In the genomic region with DNA sequence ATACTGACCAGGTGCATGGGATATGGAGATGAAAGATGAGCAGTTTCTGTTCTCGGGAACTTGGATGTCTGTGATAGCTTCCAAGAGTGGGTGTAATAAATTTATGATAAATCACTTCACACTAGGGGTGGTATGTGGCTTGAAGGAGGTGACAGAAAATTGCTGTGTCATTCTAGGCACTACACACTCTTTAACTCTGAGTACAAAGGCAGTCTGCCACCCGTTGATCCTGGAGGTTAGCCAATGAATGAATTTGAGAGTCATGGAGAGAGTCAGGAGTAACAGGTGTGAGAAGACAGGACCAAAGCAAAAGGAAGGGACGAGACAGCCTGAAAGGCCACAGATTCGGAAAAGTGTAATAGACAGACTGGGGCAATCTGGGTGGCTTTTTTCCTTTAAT, we compare ENCODE assay signal across 21 mouse cellular contexts. TPM values are rescaled to one million over a fixed set of nuclear protein-coding genes. Genes with fewer than 3 reads are reported as not detected.
DNase-seq lines count a peak whose midpoint lies in the region; ATAC-seq and TF ChIP-seq lines count a peak whose summit lies in the region.
"Had no signal": no experiment of that assay in that cellular context is flagged by ENCODE, and none has a peak within 500 bp of the region (broad histone marks: within the 10 kb centered on the region; RNA-seq: fewer than 3 reads in every experiment).

No protein-coding gene starts in this region.

- no peak overlapping the region for H3K4me2 ChIP-seq in heart, embryonic 16.5 days (ENCODE audit: low read depth, low read length)
- H3K4me2 ChIP-seq in heart, embryonic 11.5 days: no peak overlapping the region
- H3K4me2 ChIP-seq in lung, postnatal 0 days (replicated peaks; ENCODE audit: low read depth, low read length): no peak overlapping the region
- H3K4me2 ChIP-seq: liver, embryonic 13.5 days; midbrain, embryonic 15.5 days; neural tube, embryonic 13.5 days; stomach, embryonic 15.5 days had no signal

- 31% methylated on average over 4 of the region's 4 CpGs for WGBS in heart, embryonic 16.5 days
- WGBS in heart, embryonic 11.5 days (ENCODE audit: insufficient replicate concordance): 59% methylated on average over 4 of the region's 4 CpGs
- 38% methylated on average over 4 of the region's 4 CpGs for WGBS in lung, postnatal 0 days

- ATAC-seq in heart, embryonic 16.5 days (replicated peaks; ENCODE audit: extremely low read depth, insufficient read depth, low FRiP score): peak; percentile 41; the same call in 1 of the 2 replicates
- ATAC-seq in heart, embryonic 11.5 days (replicated peaks; ENCODE audit: insufficient number of reproducible peaks, low FRiP score, low TSS enrichment): no peak
- ATAC-seq in lung, postnatal 0 days: peak; percentile 30; the same call in 1 of the 2 replicates
- ATAC-seq: forebrain, postnatal 0 days; hindbrain, postnatal 0 days; intestine, embryonic 16.5 days; midbrain, embryonic 15.5 days had no signal

- H3K4me1 ChIP-seq in heart, embryonic 16.5 days (ENCODE audit: control insufficient read depth, insufficient read depth, low read length): peaks cover 6% of the 10 kb centered on the region; the same call in 1 of the 2 replicates
- H3K4me1 ChIP-seq in heart, embryonic 11.5 days (ENCODE audit: control insufficient read depth, insufficient read depth, low read length): no peaks in the 10 kb centered on the region
- H3K4me1 ChIP-seq in lung, postnatal 0 days (ENCODE audit: insufficient read depth, low read depth, low read length): 0 out of 2 replicates have a peak, but pooled peaks cover 2% of the 10 kb centered on the region
- H3K4me1 ChIP-seq: liver, embryonic 13.5 days; midbrain, embryonic 15.5 days; neural tube, embryonic 13.5 days; stomach, embryonic 15.5 days had no signal

- DNase-seq in lung, postnatal 0 days (ENCODE audit: low spot score): no peak
- no peak for DNase-seq in lung, postnatal 4 days
- peak; percentile 72 for DNase-seq in Muller cell, postnatal 12 days (ENCODE audit: inconsistent ontology term)
- DNase-seq in cerebellum, adult 8-10 months: no peak
- DNase-seq in cerebellum, postnatal 25 days: no peak
- DNase-seq: adrenal gland, postnatal 25 days; cerebellum, adult 11 months; forebrain, postnatal 0 days; layer of hippocampus, adult 9-11 months; liver, embryonic 13.5 days; thymus, adult 18-20 months; thymus, postnatal 36 days had no signal

- H3K4me3 ChIP-seq in heart, embryonic 16.5 days (ENCODE audit: low read length): no peak overlapping the region
- H3K4me3 ChIP-seq in heart, embryonic 11.5 days (ENCODE audit: low read depth, low read length): no peak overlapping the region
- H3K4me3 ChIP-seq in lung, postnatal 0 days (ENCODE audit: low read depth, low read length): no peak overlapping the region
- H3K4me3 ChIP-seq: liver, embryonic 13.5 days; midbrain, embryonic 15.5 days; neural tube, embryonic 13.5 days; stomach, embryonic 15.5 days had no signal

- no peaks in the 10 kb centered on the region for H3K9me3 ChIP-seq in heart, embryonic 16.5 days (replicated peaks; ENCODE audit: control insufficient read depth, low read length)
- H3K9me3 ChIP-seq in heart, embryonic 11.5 days (replicated peaks; ENCODE audit: control insufficient read depth, low read length): no peaks in the 10 kb centered on the region
- H3K9me3 ChIP-seq in lung, postnatal 0 days (ENCODE audit: low read length): no peaks in the 10 kb centered on the region
- H3K9me3 ChIP-seq: liver, embryonic 13.5 days; midbrain, embryonic 15.5 days; neural tube, embryonic 13.5 days; stomach, embryonic 15.5 days had no signal

- H3K27me3 ChIP-seq in heart, embryonic 16.5 days (ENCODE audit: control insufficient read depth, insufficient read depth, low read length): no peaks in the 10 kb centered on the region
- no peaks in the 10 kb centered on the region for H3K27me3 ChIP-seq in heart, embryonic 11.5 days (ENCODE audit: control insufficient read depth, insufficient read depth, low read length)
- H3K27me3 ChIP-seq in lung, postnatal 0 days (replicated peaks; ENCODE audit: insufficient read depth, low read length): no peaks in the 10 kb centered on the region
- H3K27me3 ChIP-seq: liver, embryonic 13.5 days; midbrain, embryonic 15.5 days; neural tube, embryonic 13.5 days; stomach, embryonic 15.5 days had no signal

- no peak overlapping the region for H3K9ac ChIP-seq in heart, embryonic 16.5 days (ENCODE audit: low read length)
- H3K9ac ChIP-seq in heart, embryonic 11.5 days (ENCODE audit: low read depth, low read length): no peak overlapping the region
- H3K9ac ChIP-seq in lung, postnatal 0 days (replicated peaks; ENCODE audit: low read depth): no peak overlapping the region
- H3K9ac ChIP-seq: forebrain, postnatal 0 days; liver, embryonic 13.5 days; midbrain, embryonic 15.5 days; neural tube, embryonic 13.5 days; stomach, embryonic 15.5 days had no signal

- H3K27ac ChIP-seq in heart, embryonic 16.5 days (ENCODE audit: low read length): no peak overlapping the region
- H3K27ac ChIP-seq in heart, embryonic 11.5 days (ENCODE audit: low read depth, low read length): no peak overlapping the region
- no peak overlapping the region for H3K27ac ChIP-seq in lung, postnatal 0 days (ENCODE audit: low read length)
- H3K27ac ChIP-seq: hindbrain, postnatal 0 days; kidney, postnatal 0 days; liver, embryonic 13.5 days; macrophage; midbrain, embryonic 15.5 days; neural tube, embryonic 13.5 days; stomach, embryonic 15.5 days had no signal

- no peaks in the 10 kb centered on the region for H3K36me3 ChIP-seq in heart, embryonic 16.5 days (ENCODE audit: control insufficient read depth, insufficient read depth)
- H3K36me3 ChIP-seq in heart, embryonic 11.5 days (ENCODE audit: control insufficient read depth, insufficient read depth, low read length): no peaks in the 10 kb centered on the region
- no peaks in the 10 kb centered on the region for H3K36me3 ChIP-seq in lung, postnatal 0 days (ENCODE audit: insufficient read depth, low read length)
- H3K36me3 ChIP-seq: liver, embryonic 13.5 days; midbrain, embryonic 15.5 days; neural tube, embryonic 13.5 days; stomach, embryonic 15.5 days had no signal

- TF ChIP-seq EP300 in lung, postnatal 0 days (IDR thresholded peaks at IDR 0.05): no peak

- no peak for TF ChIP-seq CTCF in lung, postnatal 0 days (IDR thresholded peaks at IDR 0.05)

RNA-seq across cellular contexts. Expression of a gene that starts 54.7 kb away (rescaled TPM):
- polyA plus RNA-seq in heart, embryonic 16.5 days (2015; fragmentation: Nextera tagmentation; extraction: Ambion mirVana): 6.0 and 8.5 TPM in 2 replicates
- polyA plus RNA-seq in heart, embryonic 11.5 days (2014; fragmentation: Nextera tagmentation; extraction: Ambion mirVana): 10.9 and 14.8 TPM in 2 replicates
- 23.6 and 27.0 TPM in 2 replicates for polyA plus RNA-seq in lung, postnatal 0 days (2015; fragmentation: Nextera tagmentation; extraction: Ambion mirVana)
- polyA plus RNA-seq: macrophage had no signal
